Mouse (Mus musculus): ENCODE data around the gene Bicdl1. TPM values are rescaled to one million over a fixed set of nuclear protein-coding genes. Genes with fewer than 3 reads are reported as not detected.
"Not testable (repeated sequence)": the region's sequence is repeated elsewhere in the genome, so short reads cannot be mapped to it uniquely, and the experiment has no call there.

Bicdl1 gene
- total RNA-seq (2021) = 1 to 10 TPM; 7.2 to 9.7 TPM

DNA sequence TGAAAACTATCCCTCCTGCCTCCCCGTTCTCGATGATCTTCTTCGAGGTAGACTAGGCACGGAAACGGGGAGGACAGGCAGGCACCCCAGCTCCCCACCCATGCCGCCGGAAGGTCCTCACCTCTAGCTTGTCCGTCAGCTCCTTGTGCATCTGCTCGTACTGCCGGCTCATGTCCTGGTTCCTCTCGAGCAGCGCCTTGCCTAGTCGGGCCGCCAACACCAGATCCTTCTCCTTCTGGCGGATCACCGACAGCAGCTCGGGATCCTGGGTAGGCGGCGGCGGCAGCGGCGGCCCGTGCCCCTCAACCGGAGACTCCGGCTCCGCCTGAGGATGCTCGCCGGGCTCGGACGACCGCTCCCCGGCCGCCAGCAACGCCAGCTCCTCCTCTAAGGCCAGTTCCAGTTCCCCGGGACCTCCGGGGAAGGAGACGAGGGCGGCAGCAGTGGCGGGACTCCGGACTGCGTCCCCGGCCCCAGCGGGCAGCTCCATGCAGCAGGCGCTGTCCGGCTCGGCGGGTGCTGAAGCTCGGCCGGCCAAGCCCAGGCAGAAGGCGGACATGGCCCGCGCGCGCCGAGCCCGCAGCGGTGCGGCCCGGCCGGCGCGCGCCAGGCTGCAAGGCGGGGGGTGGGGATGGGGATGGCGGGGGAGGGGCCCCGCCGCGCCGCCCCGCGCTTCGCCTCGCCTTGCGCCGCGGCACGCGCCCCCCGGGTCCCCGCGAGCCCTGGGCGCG is at the start of gene Bicdl1:
Gene Bicdl1, minus strand, starts transcription at position 621 of the 731 bp plus-strand sequence.
- intact Hi-C loops (cut with DNase I) = loop anchor here (5.0 kb wide), 1 partner anchor 79 kb away; no protein-coding TSS in a partner anchor
- peak; percentile 93 for DNase-seq

DNA sequence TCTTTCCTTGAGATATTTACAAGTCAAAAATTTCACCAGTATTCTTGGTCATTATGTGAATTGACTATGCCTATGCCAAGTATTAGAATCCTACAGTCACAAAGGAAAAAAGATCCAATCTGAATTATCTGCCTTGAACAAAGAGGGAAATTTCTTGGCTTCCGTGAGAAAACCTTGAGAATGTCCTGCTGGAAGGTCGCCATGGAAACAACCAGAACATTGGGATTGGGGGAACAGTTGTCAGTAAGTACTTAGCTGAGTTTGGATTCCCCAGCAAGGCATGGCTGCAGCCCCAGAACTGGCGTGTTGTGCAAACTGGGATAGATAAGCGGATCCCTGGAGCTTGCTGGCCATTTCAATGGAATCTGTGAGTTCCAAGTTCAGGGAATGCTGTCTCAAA is 45.5 kb upstream of the Bicdl1 start:
- DNase-seq = no peak
- intact Hi-C loops (cut with DNase I) = no loop called here

- intact Hi-C loops (cut with DNase I) = no loop called here
- DNase-seq = no peak
Observed at GRCm38 (mm10) chr5:115775350-115775749, 43.9 kb upstream of the Bicdl1 start.

DNA sequence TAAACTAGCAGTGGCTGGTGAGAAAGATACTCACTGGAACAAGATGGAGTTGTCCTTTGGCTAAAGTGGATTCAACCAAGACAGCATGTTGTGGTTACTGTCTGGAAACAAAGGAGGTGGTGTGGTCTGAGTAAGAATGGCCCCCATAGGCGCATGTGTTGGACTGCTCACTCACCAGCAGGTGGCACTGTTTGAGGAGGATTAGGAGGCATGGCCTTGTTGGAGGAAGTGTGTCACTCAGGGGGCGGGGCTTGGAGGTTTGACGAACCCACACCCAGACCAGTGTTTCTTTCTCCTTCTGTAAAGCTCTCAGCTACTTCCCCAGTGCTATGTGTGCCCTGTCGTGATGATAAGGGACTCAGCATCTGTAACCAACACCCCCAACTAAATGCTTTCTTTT is 38.6 kb upstream of the Bicdl1 start:
- no peak for DNase-seq
- intact Hi-C loops (cut with DNase I) = no loop called here

DNA sequence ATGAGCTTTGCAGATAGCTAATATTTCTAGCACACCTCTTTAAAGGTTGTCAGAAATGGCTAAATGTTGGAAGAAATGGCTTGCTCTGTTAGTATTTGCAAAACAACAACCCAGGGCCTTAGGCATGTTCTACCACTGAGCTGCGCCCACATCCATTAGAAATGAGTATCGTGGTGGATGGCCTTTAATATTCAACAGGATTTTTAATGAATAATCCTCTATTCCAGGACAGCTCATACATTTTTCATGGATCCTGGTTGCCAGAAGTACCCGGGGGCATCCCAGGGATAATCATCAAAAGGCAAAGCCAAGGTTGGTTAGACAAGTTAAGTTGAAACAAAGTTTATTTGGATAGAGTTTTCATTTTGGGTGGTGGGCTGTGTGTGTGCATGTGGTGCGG is 37.7 kb upstream of the Bicdl1 start:
- intact Hi-C loops (cut with DNase I) = no loop called here
- no peak for DNase-seq

DNA sequence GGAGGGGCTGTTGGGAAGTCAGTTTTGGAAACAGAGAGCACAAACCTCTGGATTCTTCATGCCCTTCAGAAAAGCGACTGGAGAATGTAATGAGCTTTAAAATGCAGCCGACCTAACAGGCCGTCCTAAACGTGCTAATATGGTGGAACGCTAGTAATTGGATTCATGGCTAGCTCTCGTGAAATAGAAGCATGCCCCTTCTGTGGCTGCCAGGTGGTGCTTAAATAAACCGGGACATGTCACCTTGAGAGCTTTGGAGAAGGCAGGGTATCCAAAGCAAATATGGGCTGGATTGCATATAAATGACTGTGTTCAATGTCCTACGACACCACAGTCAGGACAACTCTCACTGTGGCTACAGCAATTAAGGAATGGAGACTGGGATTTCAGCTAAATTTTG is 35.4 kb upstream of the Bicdl1 start:
- intact Hi-C loops (cut with DNase I) = no loop called here
- DNase-seq = no peak

GRCm38 (mm10) chr5:115763981-115764380 is 32.6 kb upstream of the Bicdl1 start:
- intact Hi-C loops (cut with DNase I) = no loop called here
- DNase-seq = no peak

DNA sequence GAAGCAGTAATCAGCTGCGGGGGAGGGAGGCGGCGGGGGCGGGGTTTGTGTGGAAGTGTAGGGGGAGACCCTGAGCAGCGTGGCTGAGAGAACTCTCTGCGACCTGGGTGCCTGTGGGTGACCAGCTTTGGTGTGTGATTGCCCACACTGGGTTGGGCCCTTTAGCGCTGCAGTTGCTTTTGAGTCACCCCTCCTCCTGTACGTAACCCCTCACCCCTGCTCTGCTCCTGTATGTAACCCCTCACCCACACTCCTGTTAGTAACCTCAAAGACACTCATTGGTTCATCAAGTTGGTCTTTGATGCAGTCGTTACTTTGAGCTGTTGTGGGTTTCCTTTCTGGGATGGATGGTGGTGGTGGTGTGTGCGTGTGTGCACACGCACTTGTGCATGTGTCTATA is 29.5 kb upstream of the Bicdl1 start:
- intact Hi-C loops (cut with DNase I) = no loop called here
- DNase-seq = no peak

DNA sequence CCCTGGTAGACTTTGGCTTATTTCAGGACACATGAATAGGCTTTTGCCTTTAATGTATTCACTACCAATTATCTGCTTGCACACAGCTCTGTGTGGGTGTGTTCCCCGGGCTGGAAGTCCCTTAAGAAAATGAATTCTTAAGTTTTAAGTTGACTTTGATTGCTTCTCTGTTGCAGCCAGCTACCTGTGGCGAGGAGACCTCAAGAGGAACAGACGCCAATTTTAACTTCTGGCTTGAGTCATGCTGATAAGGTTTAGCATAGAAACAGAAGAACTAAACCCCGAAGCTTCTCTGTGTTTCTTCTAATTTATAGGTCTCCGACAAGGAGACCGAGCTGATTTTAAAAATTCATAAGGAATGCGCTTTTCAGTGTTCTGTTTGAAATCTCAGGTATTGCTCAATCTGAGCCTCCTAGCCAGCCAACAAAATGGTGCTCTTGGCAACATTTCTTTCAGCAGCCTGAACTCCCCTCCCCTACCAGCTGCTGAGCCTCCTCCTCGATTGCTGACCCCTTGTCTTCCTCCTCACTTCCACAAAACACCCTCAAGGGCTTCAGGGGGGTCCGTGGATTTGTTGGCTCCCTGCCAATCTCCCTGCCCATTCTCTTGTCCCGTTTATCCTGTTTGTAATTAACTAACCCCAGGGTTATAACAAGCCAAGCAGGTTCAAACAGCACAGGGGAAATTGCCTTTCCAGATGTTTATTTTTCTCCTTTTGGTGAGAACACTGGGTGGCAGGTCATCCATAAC is 27.2 kb upstream of the Bicdl1 start:
- intact Hi-C loops (cut with DNase I) = no loop called here

GRCm38 (mm10) chr5:115757516-115757915 is 26.1 kb upstream of the Bicdl1 start:
- intact Hi-C loops (cut with DNase I) = no loop called here
- no peak for DNase-seq

More for the DNA sequence above, 27.2 kb upstream of the Bicdl1 start:
- DNase-seq = no peak

GRCm38 (mm10) chr5:115755501-115755900 is 24.1 kb upstream of the Bicdl1 start:
- intact Hi-C loops (cut with DNase I) = no loop called here
- no peak for DNase-seq

DNA sequence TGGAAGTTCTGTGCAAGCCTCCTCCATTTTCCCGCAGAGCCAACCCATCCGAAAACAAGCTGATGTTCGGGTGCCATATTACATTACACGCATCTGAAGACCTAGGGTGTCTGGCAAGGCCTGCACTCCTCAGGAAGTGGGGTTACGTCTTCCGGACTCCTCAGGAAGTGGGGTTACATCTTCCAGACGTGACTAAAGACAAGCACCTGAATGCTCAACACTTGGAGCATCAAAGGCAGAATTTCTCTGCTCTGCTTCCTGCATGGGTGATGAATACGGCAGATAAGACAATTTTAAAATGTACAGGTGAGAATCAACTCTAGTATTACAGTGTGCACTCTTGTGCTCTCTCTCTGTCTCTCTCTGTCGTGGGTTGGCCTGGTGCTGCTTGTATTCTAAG is 23.4 kb upstream of the Bicdl1 start:
- intact Hi-C loops (cut with DNase I) = no loop called here
- DNase-seq = no peak

- intact Hi-C loops (cut with DNase I) = no loop called here
- DNase-seq = no peak
Observed at GRCm38 (mm10) chr5:115752883-115753282, 21.5 kb upstream of the Bicdl1 start.

DNA sequence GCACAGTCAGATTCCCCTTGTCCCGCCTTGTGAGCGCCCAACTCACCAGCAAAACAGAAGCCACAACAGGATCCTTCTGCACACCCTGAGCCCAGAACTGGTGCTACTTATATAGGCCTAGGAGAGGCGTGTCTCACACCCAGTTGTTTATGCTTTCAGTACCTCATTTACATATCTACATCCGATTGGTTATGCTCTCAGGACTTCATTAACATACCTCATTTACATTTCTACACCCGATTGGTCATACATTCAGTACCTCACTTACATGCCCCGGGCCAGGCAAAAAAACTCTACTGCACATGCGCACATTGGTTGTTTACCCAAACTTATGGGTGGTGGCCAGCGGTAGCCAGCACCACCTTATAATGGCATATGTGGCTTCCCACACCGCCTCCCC is 20.5 kb upstream of the Bicdl1 start:
- DNase-seq; intact Hi-C loops (cut with DNase I): not testable (repeated sequence)

- intact Hi-C loops (cut with DNase I) = no loop called here
- DNase-seq = no peak
Observed at GRCm38 (mm10) chr5:115748316-115748715, 16.9 kb upstream of the Bicdl1 start.

DNA sequence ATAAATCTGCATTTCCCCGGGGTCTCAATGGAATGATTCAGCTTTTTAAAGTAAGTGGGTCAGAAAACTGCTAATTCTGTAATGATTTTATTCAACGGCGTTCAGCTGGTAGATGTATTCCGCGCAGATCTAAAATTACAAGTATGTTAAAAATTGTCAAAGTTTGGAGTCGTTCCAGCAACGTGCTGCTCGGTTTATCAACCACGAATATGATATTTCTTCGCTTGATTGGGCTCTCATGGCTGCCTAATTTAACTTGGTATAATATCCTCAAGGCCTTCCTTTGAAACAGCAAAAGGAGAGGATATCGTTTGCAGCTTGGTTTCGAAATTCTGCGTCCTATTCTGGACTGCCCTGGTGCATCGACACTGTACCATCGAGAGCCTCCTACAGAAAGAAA is 13.9 kb upstream of the Bicdl1 start:
- intact Hi-C loops (cut with DNase I) = no loop called here

DNA sequence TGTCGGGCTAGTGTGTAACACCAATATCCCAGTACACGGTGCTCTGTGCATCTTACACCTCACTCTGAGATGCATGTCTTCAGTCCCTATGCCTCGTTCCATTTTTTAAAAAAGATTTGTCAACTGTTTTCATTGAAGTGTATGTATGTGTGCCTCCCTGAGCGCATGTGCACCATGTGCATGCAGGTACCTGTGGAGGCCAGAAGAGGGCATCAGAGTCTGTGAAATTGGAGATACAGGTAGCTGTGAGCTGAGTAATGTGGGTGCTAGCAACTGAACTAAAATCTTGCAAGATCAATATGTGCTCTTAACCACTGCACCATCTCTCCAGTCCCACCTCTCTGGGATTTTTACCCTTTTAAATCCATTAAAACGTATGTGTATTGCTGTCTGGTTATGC is 6.6 kb upstream of the Bicdl1 start:
- intact Hi-C loops (cut with DNase I) = no loop called here
- no peak for DNase-seq

More for the DNA sequence above, 13.9 kb upstream of the Bicdl1 start:
- DNase-seq = no peak

DNA sequence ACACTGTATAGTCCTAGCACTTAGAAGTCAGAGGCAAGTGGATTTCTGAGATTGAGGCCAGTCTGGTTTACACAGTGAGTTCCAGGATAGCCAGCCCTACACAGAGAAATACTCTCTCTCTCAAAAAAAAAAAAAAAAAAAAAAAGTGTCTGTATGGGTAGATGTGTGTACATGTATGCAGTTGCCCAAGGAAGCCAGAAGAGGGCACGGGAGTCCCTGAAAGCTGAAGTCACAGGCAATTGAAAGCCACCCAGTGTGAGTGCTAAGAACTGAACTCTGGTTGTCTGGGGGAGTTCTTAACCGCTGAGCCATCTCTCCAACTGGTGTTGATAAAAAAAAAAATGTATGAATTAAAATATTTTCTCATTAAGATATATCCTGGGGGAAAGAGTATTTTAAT is 3.1 kb upstream of the Bicdl1 start:
- DNase-seq = no peak
- intact Hi-C loops (cut with DNase I) = loop anchor here (5.0 kb wide), 1 partner anchor 82 kb away; no protein-coding TSS in a partner anchor

DNA sequence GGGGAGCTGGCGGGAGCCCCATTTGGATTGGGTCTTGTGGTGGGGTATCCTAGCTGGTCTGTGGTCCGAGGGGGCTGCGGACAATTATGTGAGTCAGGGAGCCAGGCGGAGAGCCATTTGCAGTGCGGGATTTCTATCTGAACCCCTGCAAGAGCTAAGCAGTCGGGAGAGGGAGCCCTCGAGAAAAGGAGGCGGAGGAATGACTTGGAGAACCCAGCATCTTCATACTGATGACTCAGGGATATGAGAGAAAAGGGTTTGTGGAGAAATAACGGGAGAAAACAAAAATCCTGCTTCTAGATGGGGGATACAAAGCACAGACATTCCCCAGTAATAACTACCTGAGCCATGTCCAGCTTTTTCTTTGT is 1.4 kb upstream of the Bicdl1 start:
- intact Hi-C loops (cut with DNase I) = loop anchor here (5.0 kb wide), 1 partner anchor 81 kb away; no protein-coding TSS in a partner anchor
- DNase-seq = peak; percentile 36 to 46

- peak; percentile 61 to 64 for DNase-seq
- intact Hi-C loops (cut with DNase I) = loop anchor here (5.0 kb wide), 1 partner anchor 80 kb away; no protein-coding TSS in a partner anchor
Observed at GRCm38 (mm10) chr5:115732176-115732848, 891 bp upstream of the Bicdl1 start.

- peak; percentile 10 to 19 for DNase-seq
- intact Hi-C loops (cut with DNase I) = loop anchor here (5.0 kb wide), 1 partner anchor 79 kb away; no protein-coding TSS in a partner anchor
Observed at GRCm38 (mm10) chr5:115731732-115732175, 333 bp upstream of the Bicdl1 start.
